Mouse (Mus musculus): ENCODE results near the gene Zfp566. TPM values are rescaled to one million over a fixed set of nuclear protein-coding genes. Genes with fewer than 3 reads are reported as not detected.
A peak's percentile ranks its signal among the peaks of the same experiment; 100 is the strongest.

Zfp566 gene
- total and polyA plus RNA-seq, 2 experiments from 2014 or later = 0.93 to 18.0 TPM

GRCm38 (mm10) chr7:30086524-30086923, 3.8 kb downstream of the Zfp566 start:
- Histone ChIP-seq H3K27ac (ENCODE audit: low read depth, low read length) (no peak overlapping the region), H3K4me3 (ENCODE audit: low read depth, low read length) (no peak overlapping the region), H3K4me2 (ENCODE audit: low read depth, low read length, poor library complexity, severe bottlenecking) (no peak overlapping the region), H3K4me1 (ENCODE audit: insufficient read depth, low read length) (peaks cover 9% of the 10 kb centered on the region; the same call in 1 of the 2 replicates), H3K27me3 (ENCODE audit: insufficient read depth, low read length) (no peaks in the 10 kb centered on the region), H3K36me3 (ENCODE audit: insufficient read depth, low read length) (peaks cover 11% of the 10 kb centered on the region; the same call in 1 of the 2 replicates), H3K9ac (replicated peaks; ENCODE audit: low read length, poor library complexity, severe bottlenecking) (no peak overlapping the region), H3K9me3 (ENCODE audit: low read length) (no peaks in the 10 kb centered on the region)
- ATAC-seq (ENCODE audit: low FRiP score) (no peak), DNase-seq (ENCODE audit: low spot score) (no peak)
- 93% methylated on average over 9 of the region's 9 CpGs for WGBS
- TF ChIP-seq CTCF (IDR thresholded peaks at IDR 0.05) = no peak

DNA sequence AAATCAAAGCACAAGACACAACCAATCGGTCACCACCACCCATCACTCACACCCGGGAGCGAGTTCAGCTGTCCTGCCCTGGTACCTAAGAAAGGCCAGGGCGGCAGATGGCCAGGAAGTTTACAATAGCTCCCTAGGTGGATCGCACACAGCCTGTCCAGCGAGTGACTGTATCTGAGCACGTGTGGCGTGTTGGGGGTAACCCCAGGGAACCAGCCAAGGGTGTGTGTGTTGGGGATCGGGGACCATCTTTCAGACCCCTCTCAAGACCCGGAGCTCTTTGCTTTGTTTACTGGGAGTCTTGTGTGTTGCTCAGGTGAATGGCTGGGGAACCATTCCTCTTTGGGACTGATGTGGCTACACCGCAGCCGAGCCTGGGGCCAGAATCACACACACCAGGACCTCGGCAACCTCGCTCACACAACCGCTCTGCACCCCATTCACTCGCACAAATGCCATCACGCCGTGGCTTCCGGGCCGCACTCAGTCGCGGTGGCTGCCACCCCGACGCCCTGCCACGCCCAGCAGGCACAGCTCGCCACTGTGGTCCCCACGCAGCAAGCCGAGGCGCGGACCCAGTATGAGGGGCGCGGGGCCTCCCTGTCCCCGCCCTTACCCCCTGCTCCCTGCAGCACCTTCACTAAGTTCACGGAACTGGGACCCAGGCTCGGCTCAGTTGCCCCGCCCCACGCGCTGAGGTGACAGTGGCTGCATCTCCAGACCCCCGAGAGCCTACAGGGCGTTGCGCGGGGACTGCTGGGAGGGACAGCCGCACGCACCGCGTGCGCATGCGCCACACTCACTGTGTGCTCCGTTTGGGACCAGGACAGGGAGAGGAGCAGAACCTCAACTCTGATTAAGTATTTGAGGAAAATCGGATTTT, 17.9 kb downstream of the Zfp566 start, which contains the start of gene Zfp82:
Zfp82 (minus strand) TSS at position 755 of the 883 bp plus-strand sequence.
- WGBS = under 1% methylated on average over 50 of the region's 50 CpGs
- no peak for TF ChIP-seq CTCF (IDR thresholded peaks at IDR 0.05)
- H3K4me2 ChIP-seq (ENCODE audit: low read depth, low read length, poor library complexity, severe bottlenecking) = peak within 1 kb of the TSS; percentile 81
- H3K27ac ChIP-seq (ENCODE audit: low read depth, low read length) = peak within 1 kb of the TSS; percentile 76
- peaks cover 13% of the 10 kb centered on the region; the same call in 1 of the 2 replicates for H3K36me3 ChIP-seq (ENCODE audit: insufficient read depth, low read length)
- peak; percentile 92 for DNase-seq (ENCODE audit: low spot score)
- peak; percentile 88 for ATAC-seq (ENCODE audit: low FRiP score)
- no peaks in the 10 kb centered on the region for H3K27me3 ChIP-seq (ENCODE audit: insufficient read depth, low read length)
- peak within 1 kb of the TSS; percentile 84 for H3K9ac ChIP-seq (replicated peaks; ENCODE audit: low read length, poor library complexity, severe bottlenecking)
- H3K4me3 ChIP-seq (ENCODE audit: low read depth, low read length) = peak within 1 kb of the TSS; percentile 81
- H3K9me3 ChIP-seq (ENCODE audit: low read length) = no peaks in the 10 kb centered on the region
- H3K4me1 ChIP-seq (ENCODE audit: insufficient read depth, low read length) = peaks cover 4% of the 10 kb centered on the region; the same call in 1 of the 2 replicates

DNA sequence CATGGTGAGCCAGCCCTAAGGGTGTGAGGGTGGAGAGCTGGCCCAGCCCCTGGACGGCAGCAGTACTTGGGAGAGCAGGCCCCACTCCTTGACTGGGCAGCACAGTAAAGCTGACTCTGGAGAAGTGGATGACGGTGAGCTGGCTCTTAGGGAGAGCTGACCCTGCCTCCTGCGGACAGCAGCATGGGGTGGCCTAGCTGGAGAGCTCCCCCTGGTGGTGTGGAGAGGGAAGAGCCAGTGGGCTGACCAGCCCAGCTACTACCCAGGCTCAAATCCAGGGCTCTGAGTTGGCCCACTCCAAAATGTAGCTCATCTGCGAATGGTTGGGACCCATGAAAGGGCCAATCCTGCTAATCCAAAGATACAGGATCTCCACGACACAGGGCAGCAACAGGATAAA, 25.7 kb downstream of the Zfp566 start:
- Histone ChIP-seq H3K4me1 (ENCODE audit: insufficient read depth, low read length) (no peaks in the 10 kb centered on the region), H3K27me3 (ENCODE audit: insufficient read depth, low read length) (no peaks in the 10 kb centered on the region), H3K4me3 (ENCODE audit: low read depth, low read length) (no peak overlapping the region), H3K9ac (replicated peaks; ENCODE audit: low read length, poor library complexity, severe bottlenecking) (no peak overlapping the region), H3K9me3 (ENCODE audit: low read length) (no peaks in the 10 kb centered on the region), H3K4me2 (ENCODE audit: low read depth, low read length, poor library complexity, severe bottlenecking) (no peak overlapping the region), H3K36me3 (ENCODE audit: insufficient read depth, low read length) (peaks cover 41% of the 10 kb centered on the region), H3K27ac (ENCODE audit: low read depth, low read length) (no peak overlapping the region)
- TF ChIP-seq CTCF (IDR thresholded peaks at IDR 0.05) = peak; percentile 32; the same call in 1 of the 2 replicates
- 87% methylated on average over 5 of the region's 5 CpGs for WGBS
- ATAC-seq (ENCODE audit: low FRiP score) (no peak), DNase-seq (ENCODE audit: low spot score) (no peak)

DNA sequence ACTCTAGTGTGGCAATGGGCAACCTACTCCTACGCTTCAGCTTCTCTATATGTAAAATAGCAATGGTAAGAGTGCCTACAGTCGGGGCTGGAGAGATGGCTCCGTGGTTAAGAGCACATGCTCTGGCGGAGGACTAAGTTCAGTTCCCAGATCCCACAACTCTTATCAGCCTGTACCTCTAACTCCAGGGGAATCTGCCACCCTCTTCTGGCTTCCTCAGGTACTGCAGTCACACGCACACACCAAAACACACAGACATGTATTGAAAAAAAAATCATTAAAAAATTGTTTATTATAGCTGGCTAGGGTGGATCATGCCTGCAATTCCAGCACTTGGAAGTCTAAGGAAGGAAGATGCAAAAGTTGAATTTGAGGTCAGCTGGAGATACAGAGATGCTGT, 27.8 kb downstream of the Zfp566 start:
- no peak overlapping the region for H3K4me2 ChIP-seq (ENCODE audit: low read depth, low read length, poor library complexity, severe bottlenecking)
- H3K9me3 ChIP-seq (ENCODE audit: low read length) = no peaks in the 10 kb centered on the region
- no peaks in the 10 kb centered on the region for H3K27me3 ChIP-seq (ENCODE audit: insufficient read depth, low read length)
- ATAC-seq (ENCODE audit: low FRiP score) (no peak), DNase-seq (ENCODE audit: low spot score) (peak; percentile 30)
- H3K9ac ChIP-seq (replicated peaks; ENCODE audit: low read length, poor library complexity, severe bottlenecking) = no peak overlapping the region
- H3K4me1 ChIP-seq (ENCODE audit: insufficient read depth, low read length) = no peaks in the 10 kb centered on the region
- peak; percentile 61 for TF ChIP-seq CTCF (IDR thresholded peaks at IDR 0.05)
- no peak overlapping the region for H3K27ac ChIP-seq (ENCODE audit: low read depth, low read length)
- 83% methylated on average over 5 of the region's 5 CpGs for WGBS
- peaks cover 43% of the 10 kb centered on the region for H3K36me3 ChIP-seq (ENCODE audit: insufficient read depth, low read length)
- H3K4me3 ChIP-seq (ENCODE audit: low read depth, low read length) = no peak overlapping the region

DNA sequence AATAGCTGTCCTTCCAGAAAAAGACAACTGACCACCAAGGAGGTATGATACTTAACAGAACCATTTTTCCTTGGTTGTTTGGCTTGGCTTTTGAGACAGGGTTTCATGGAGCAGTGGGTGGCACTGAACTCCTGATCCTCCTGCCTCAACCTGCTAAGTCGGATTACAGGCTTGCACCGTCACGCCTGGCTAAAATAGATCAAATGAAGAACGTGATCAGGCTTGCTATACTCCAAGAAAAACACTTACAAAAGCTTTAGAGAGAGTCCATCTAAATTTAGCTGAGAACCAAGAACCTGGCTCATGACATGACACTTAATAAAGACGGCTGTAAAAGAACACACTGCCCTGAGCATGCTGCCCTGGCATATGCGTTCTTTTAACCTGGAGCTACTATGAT, 30.0 kb downstream of the Zfp566 start:
- H3K36me3 ChIP-seq (ENCODE audit: insufficient read depth, low read length) = peaks cover 47% of the 10 kb centered on the region
- DNase-seq (ENCODE audit: low spot score) = no peak

GRCm38 (mm10) chr7:30053591-30053990, 36.7 kb downstream of the Zfp566 start:
- TF ChIP-seq CTCF (IDR thresholded peaks at IDR 0.05) = no peak
- H3K9ac ChIP-seq (replicated peaks; ENCODE audit: low read length, poor library complexity, severe bottlenecking) = no peak overlapping the region
- no peak overlapping the region for H3K4me2 ChIP-seq (ENCODE audit: low read depth, low read length, poor library complexity, severe bottlenecking)
- no peak overlapping the region for H3K4me3 ChIP-seq (ENCODE audit: low read depth, low read length)
- H3K27ac ChIP-seq (ENCODE audit: low read depth, low read length) = no peak overlapping the region
- ATAC-seq (ENCODE audit: low FRiP score) = no peak
- H3K36me3 ChIP-seq (ENCODE audit: insufficient read depth, low read length) = peaks cover 18% of the 10 kb centered on the region
- H3K9me3 ChIP-seq (ENCODE audit: low read length) = no peaks in the 10 kb centered on the region
- H3K27me3 ChIP-seq (ENCODE audit: insufficient read depth, low read length) = no peaks in the 10 kb centered on the region
- DNase-seq (ENCODE audit: low spot score) = no peak
- WGBS = 16% methylated on average over 3 of the region's 3 CpGs
- no peaks in the 10 kb centered on the region for H3K4me1 ChIP-seq (ENCODE audit: insufficient read depth, low read length)

More for the DNA sequence above, 30.0 kb downstream of the Zfp566 start:
- no peaks in the 10 kb centered on the region for H3K27me3 ChIP-seq (ENCODE audit: insufficient read depth, low read length)
- no peak for ATAC-seq (ENCODE audit: low FRiP score)
- no peaks in the 10 kb centered on the region for H3K9me3 ChIP-seq (ENCODE audit: low read length)
- no peak overlapping the region for H3K4me2 ChIP-seq (ENCODE audit: low read depth, low read length, poor library complexity, severe bottlenecking)
- 46% methylated on average over 6 of the region's 6 CpGs for WGBS
- H3K27ac ChIP-seq (ENCODE audit: low read depth, low read length) = no peak overlapping the region
- TF ChIP-seq CTCF (IDR thresholded peaks at IDR 0.05) = no peak
- H3K4me1 ChIP-seq (ENCODE audit: insufficient read depth, low read length) = no peaks in the 10 kb centered on the region
- H3K9ac ChIP-seq (replicated peaks; ENCODE audit: low read length, poor library complexity, severe bottlenecking) = no peak overlapping the region
- H3K4me3 ChIP-seq (ENCODE audit: low read depth, low read length) = no peak overlapping the region
